Comparison of ENCODE assay signal across 14 mouse cellular contexts in genomic region chr7:133824579-133824978, GRCm38 (mm10). TPM values are rescaled to one million over a fixed set of nuclear protein-coding genes. Genes with fewer than 3 reads are reported as not detected.
DNase-seq lines count a peak whose midpoint lies in the region; ATAC-seq and TF ChIP-seq lines count a peak whose summit lies in the region.
"Had no signal": no experiment of that assay in that cellular context is flagged by ENCODE, and none has a peak within 500 bp of the region (broad histone marks: within the 10 kb centered on the region; RNA-seq: fewer than 3 reads in every experiment).

No protein-coding gene starts in this region.

- H3K36me3 ChIP-seq in E14TG2a.4 (ENCODE audit: insufficient read depth, low read length), result no peaks in the 10 kb centered on the region
- no peaks in the 10 kb centered on the region for H3K36me3 ChIP-seq in forebrain, embryonic 11.5 days (ENCODE audit: control insufficient read depth, insufficient read depth, low read length)
- H3K36me3 ChIP-seq in intestine, embryonic 15.5 days, result no peaks in the 10 kb centered on the region
- H3K36me3 ChIP-seq: heart, embryonic 15.5 days had no signal

- H3K9ac ChIP-seq in forebrain, embryonic 11.5 days (ENCODE audit: low read length), result no peak overlapping the region
- H3K9ac ChIP-seq in intestine, embryonic 15.5 days, result no peak overlapping the region
- H3K9ac ChIP-seq: forebrain, postnatal 0 days; heart, embryonic 15.5 days had no signal

- H3K27ac ChIP-seq in layer of hippocampus, adult 2 months, result no peak overlapping the region
- no peak overlapping the region for H3K27ac ChIP-seq in forebrain, embryonic 11.5 days (ENCODE audit: low read depth, low read length)
- no peak overlapping the region for H3K27ac ChIP-seq in intestine, embryonic 15.5 days
- H3K27ac ChIP-seq: heart, embryonic 15.5 days had no signal

- ATAC-seq in forebrain, embryonic 11.5 days (replicated peaks; ENCODE audit: low FRiP score), result no peak
- no peak for ATAC-seq in intestine, embryonic 15.5 days
- ATAC-seq: forebrain, postnatal 0 days had no signal

- peaks cover 8% of the 10 kb centered on the region for H3K4me1 ChIP-seq in E14TG2a.4 (replicated peaks; ENCODE audit: low read depth, low read length)
- no peaks in the 10 kb centered on the region for H3K4me1 ChIP-seq in forebrain, embryonic 11.5 days (replicated peaks; ENCODE audit: control insufficient read depth, insufficient read depth, low read length)
- H3K4me1 ChIP-seq in intestine, embryonic 15.5 days (replicated peaks), result no peaks in the 10 kb centered on the region
- H3K4me1 ChIP-seq: megakaryocyte, embryonic 14.5 days had no signal

- no peak overlapping the region for H3K4me3 ChIP-seq in layer of hippocampus, adult 2 months
- H3K4me3 ChIP-seq in E14TG2a.4 (replicated peaks; ENCODE audit: low read length), result no peak overlapping the region
- no peak overlapping the region for H3K4me3 ChIP-seq in forebrain, embryonic 11.5 days (ENCODE audit: low read depth, low read length)
- no peak overlapping the region for H3K4me3 ChIP-seq in intestine, embryonic 15.5 days (replicated peaks)
- H3K4me3 ChIP-seq: heart, embryonic 15.5 days; megakaryocyte, embryonic 14.5 days had no signal

- 92% methylated on average over 2 of the region's 2 CpGs for WGBS in forebrain, embryonic 11.5 days
- 99% methylated on average over 2 of the region's 2 CpGs for WGBS in intestine, embryonic 15.5 days

- DNase-seq in layer of hippocampus, adult 2 months (ENCODE audit: low spot score in 2 of 2), result no peak
- no peak for DNase-seq in layer of hippocampus, postnatal 14 days (ENCODE audit: low spot score in 2 of 2)
- peak; percentile 73 for DNase-seq in R1 (ENCODE audit: low read depth, low spot score)
- peak; percentile 25 for DNase-seq in lung, postnatal 14 days
- no peak for DNase-seq in forebrain, embryonic 11.5 days (ENCODE audit: low spot score)
- DNase-seq in layer of hippocampus, adult 18-20 months (ENCODE audit: low spot score in 2 of 2), result no peak
- DNase-seq: adrenal gland, postnatal 14 days; forebrain, postnatal 0 days; layer of hippocampus, adult 9-11 months had no signal

- no peak overlapping the region for H3K4me2 ChIP-seq in forebrain, embryonic 11.5 days (ENCODE audit: low read depth, low read length, severe bottlenecking)
- H3K4me2 ChIP-seq in intestine, embryonic 15.5 days (replicated peaks), result no peak overlapping the region
- H3K4me2 ChIP-seq: heart, embryonic 15.5 days had no signal

- TF ChIP-seq CTCF in layer of hippocampus, adult 2 months (conservative IDR thresholded peaks at IDR 0.05), result peak; percentile 73
- peak; percentile 86 for TF ChIP-seq CTCF in E14TG2a.4 (conservative IDR thresholded peaks at IDR 0.05; ENCODE audit: low read length)

- H3K9me3 ChIP-seq in E14TG2a.4 (ENCODE audit: low read length), result peaks cover 5% of the 10 kb centered on the region; the same call in 1 of the 2 replicates
- no peaks in the 10 kb centered on the region for H3K9me3 ChIP-seq in forebrain, embryonic 11.5 days (ENCODE audit: control insufficient read depth, low read length)
- no peaks in the 10 kb centered on the region for H3K9me3 ChIP-seq in intestine, embryonic 15.5 days
- H3K9me3 ChIP-seq: heart, embryonic 15.5 days had no signal

- no peaks in the 10 kb centered on the region for H3K27me3 ChIP-seq in E14TG2a.4 (ENCODE audit: insufficient read depth, low read length)
- no peaks in the 10 kb centered on the region for H3K27me3 ChIP-seq in forebrain, embryonic 11.5 days (ENCODE audit: control insufficient read depth, insufficient read depth, low read length)
- no peaks in the 10 kb centered on the region for H3K27me3 ChIP-seq in intestine, embryonic 15.5 days (replicated peaks)
- H3K27me3 ChIP-seq: heart, embryonic 15.5 days had no signal

RNA-seq across cellular contexts. Expression of gene Dhx32, which starts 42.1 kb away (rescaled TPM):
- total RNA-seq in layer of hippocampus, adult 2 months (2021), result 10 to 100 TPM; 36.5 to 39.2 TPM
- total RNA-seq in layer of hippocampus, postnatal 14 days (2021), result 10 to 100 TPM; 46.9 to 49.3 TPM
- polyA plus RNA-seq in forebrain, embryonic 11.5 days (2014; fragmentation: Nextera tagmentation; extraction: Ambion mirVana), result 75.4 and 78.6 TPM in 2 replicates
- 10 to 100 TPM; 35.4 to 36.5 TPM for total RNA-seq in layer of hippocampus, adult 18-20 months (2021)
- polyA plus RNA-seq in intestine, embryonic 15.5 days (2015; fragmentation: Nextera tagmentation; extraction: Ambion mirVana), result 76.2 and 77.3 TPM in 2 replicates

RNA-seq across cellular contexts. Expression of gene Fank1, which starts 47.9 kb away (rescaled TPM):
- 1 to 10 TPM; 2.0 to 2.5 TPM for total RNA-seq in layer of hippocampus, adult 2 months (2021)
- 1 to 10 TPM; 2.3 to 2.7 TPM for total RNA-seq in layer of hippocampus, postnatal 14 days (2021)
- 1.5 and 1.7 TPM in 2 replicates for polyA plus RNA-seq in forebrain, embryonic 11.5 days (2014; fragmentation: Nextera tagmentation; extraction: Ambion mirVana)
- total RNA-seq in layer of hippocampus, adult 18-20 months (2021), result 1 to 10 TPM; 2.2 to 2.8 TPM
- polyA plus RNA-seq in intestine, embryonic 15.5 days (2015; fragmentation: Nextera tagmentation; extraction: Ambion mirVana), result 0.83 and 1.1 TPM in 2 replicates
- total RNA-seq: neutrophil, adult 5-6 weeks had no signal

Comparison
In these comparisons a context has a peak if more than half of its experiments do, and no peak if none do; other contexts are left out.
1. DNase-seq: peak in R1 (single experiment) and lung, postnatal 14 days (single experiment); none in layer of hippocampus, adult 2 months (0 of 2), layer of hippocampus, postnatal 14 days (0 of 2), forebrain, embryonic 11.5 days (single experiment) and layer of hippocampus, adult 18-20 months (0 of 2).